Mouse (Mus musculus) cerebellum, adult 2 months (tissue): ENCODE data around the gene Zmym1. TPM values are rescaled to one million over a fixed set of nuclear protein-coding genes. Genes with fewer than 3 reads are reported as not detected.

Experiments
- DNase-seq, 2 experiments: peaks; one replicate each; pipeline ENCODE4 v3.0.0; 2021
- H3K27ac ChIP-seq: fragments of 200-500 bp; 2 replicates; pipeline ENCODE4 v1.5.1; 2012; ENCODE audit warnings: low read length, control low read depth, inconsistent platforms; ENCODE audit not compliant: insufficient read depth
- H3K27me3 ChIP-seq: fragments of 200-500 bp; 2 replicates; pipeline ENCODE4 v1.6.1; 2012; ENCODE audit warnings: inconsistent platforms, mild to moderate bottlenecking, low read length, moderate library complexity; ENCODE audit not compliant: control insufficient read depth, insufficient read depth
- H3K4me1 ChIP-seq: fragments of 200-500 bp; 2 replicates; pipeline ENCODE4 v1.6.1; 2011; ENCODE audit warnings: low read length; ENCODE audit not compliant: control insufficient read depth, insufficient read depth
- H3K4me3 ChIP-seq: fragments of 200-500 bp; replicated peaks from 2 replicates; pipeline ENCODE3; 2011; ENCODE audit warnings: mild to moderate bottlenecking, low read depth, low read length, control low read depth; ENCODE audit not compliant: insufficient read depth
- CTCF ChIP-seq: fragments of 200-500 bp; IDR thresholded peaks from 2 replicates; pipeline ENCODE4 v1.5.1; 2011; ENCODE audit warnings: low read depth, mild to moderate bottlenecking, control low read depth, low read length, moderate library complexity, borderline replicate concordance; ENCODE audit not compliant: insufficient read depth
- POLR2A ChIP-seq: fragments of 200-500 bp; IDR thresholded peaks from 2 replicates; pipeline ENCODE4 v1.6.1; 2011; ENCODE audit warnings: low read length, control low read depth, borderline replicate concordance; ENCODE audit not compliant: insufficient read depth
- WGBS: fragments of 180-500 bp; shearing (Covaris S2); methylation state at CpG from one replicate; pipeline ENCODE4 v1.1.7; 2018; 5-methylcytosine and 5-hydroxymethylcytosine counted together
- polyA plus RNA-seq: library from polyadenylated mRNA; depleted of rRNA; stranded (reverse); fragments of >200 nt; gene quantifications from 2 replicates; pipeline ENCODE4 v1.2.3, GENCODE M21; 2012

Zmym1 gene
- polyA plus RNA-seq, 1 experiment: 9.0 TPM

- Histone ChIP-seq H3K4me3 (no peak overlapping the region), H3K27me3 (no peaks in the 10 kb centered on the region), H3K27ac (no peak overlapping the region), H3K4me1 (peaks cover 7% of the 10 kb centered on the region; the same call in 1 of the 2 replicates)
- TF ChIP-seq CTCF: no peak
- no peak for TF ChIP-seq POLR2A
- WGBS: 35% methylated on average over 1 of the region's 1 CpGs
- no peak for DNase-seq
Observed at GRCm38 (mm10) chr4:127080806-127081205, 19.9 kb upstream of the Zmym1 start.

- DNase-seq: peak; percentile 95 to 96
- Histone ChIP-seq H3K27me3 (no peaks in the 10 kb centered on the region), H3K4me3 (peak within 1 kb of the TSS; percentile 80), H3K4me1 (peaks cover 7% of the 10 kb centered on the region; the same call in 1 of the 2 replicates), H3K27ac (peak within 1 kb of the TSS; percentile 52)
- TF ChIP-seq CTCF: no peak; the same call in 1 of the 2 replicates
- TF ChIP-seq POLR2A: peak; percentile 93
- WGBS: under 1% methylated on average over 46 of the region's 46 CpGs
Observed at GRCm38 (mm10) chr4:127076875-127077548, 16.1 kb upstream of the Zmym1 start, which contains the start of gene Zmym6. Gene Zmym6 (plus strand): TSS chr4:127077383.

- Histone ChIP-seq H3K27ac (no peak overlapping the region), H3K4me3 (no peak overlapping the region), H3K4me1 (peaks cover 7% of the 10 kb centered on the region; the same call in 1 of the 2 replicates), H3K27me3 (no peaks in the 10 kb centered on the region)
- TF ChIP-seq CTCF (no peak), POLR2A (no peak)
- WGBS: 62% methylated on average over 1 of the region's 1 CpGs
- DNase-seq: no peak
Observed at GRCm38 (mm10) chr4:127074915-127075314, 14.0 kb upstream of the Zmym1 start.

- 0 out of 2 replicates have a peak, but pooled peaks cover 2% of the 10 kb centered on the region for H3K4me1 ChIP-seq
- H3K27ac ChIP-seq: no peak overlapping the region
- 51% methylated on average over 1 of the region's 1 CpGs for WGBS
- H3K27me3 ChIP-seq: no peaks in the 10 kb centered on the region
- TF ChIP-seq POLR2A: no peak
- no peak for TF ChIP-seq CTCF
- DNase-seq: no peak
- no peak overlapping the region for H3K4me3 ChIP-seq
Observed at GRCm38 (mm10) chr4:127064051-127064450, 3.1 kb upstream of the Zmym1 start.

GRCm38 (mm10) chr4:127054522-127055198, 6.3 kb downstream of the Zmym1 start:
- TF ChIP-seq POLR2A (no peak), CTCF (peak; percentile 32; the same call in 1 of the 2 replicates)
- no peak overlapping the region for H3K4me3 ChIP-seq

GRCm38 (mm10) chr4:127053071-127053470, 7.9 kb downstream of the Zmym1 start:
- no peaks in the 10 kb centered on the region for H3K27me3 ChIP-seq
- no peak overlapping the region for H3K27ac ChIP-seq
- no peaks in the 10 kb centered on the region for H3K4me1 ChIP-seq
- DNase-seq: no peak
- WGBS: 92% methylated on average over 5 of the region's 5 CpGs
- TF ChIP-seq POLR2A (no peak), CTCF (no peak)
- no peak overlapping the region for H3K4me3 ChIP-seq

More at GRCm38 (mm10) chr4:127054522-127055198, 6.3 kb downstream of the Zmym1 start:
- 84% methylated on average over 7 of the region's 7 CpGs for WGBS
- DNase-seq: no peak
- Histone ChIP-seq H3K27me3 (no peaks in the 10 kb centered on the region), H3K27ac (no peak overlapping the region), H3K4me1 (0 out of 2 replicates have a peak, but pooled peaks cover 2% of the 10 kb centered on the region)

GRCm38 (mm10) chr4:127051121-127051520, 9.8 kb downstream of the Zmym1 start:
- no peaks in the 10 kb centered on the region for H3K4me1 ChIP-seq
- H3K4me3 ChIP-seq: no peak overlapping the region
- WGBS: 85% methylated on average over 8 of the region's 8 CpGs
- H3K27me3 ChIP-seq: no peaks in the 10 kb centered on the region
- no peak for TF ChIP-seq CTCF
- TF ChIP-seq POLR2A: no peak
- H3K27ac ChIP-seq: no peak overlapping the region
- DNase-seq: no peak

GRCm38 (mm10) chr4:127043540-127043939, 17.4 kb downstream of the Zmym1 start:
- Histone ChIP-seq H3K27me3 (no peaks in the 10 kb centered on the region), H3K4me1 (no peaks in the 10 kb centered on the region), H3K27ac (no peak overlapping the region), H3K4me3 (no peak overlapping the region)
- TF ChIP-seq POLR2A: no peak
- TF ChIP-seq CTCF: no peak
- 81% methylated on average over 4 of the region's 4 CpGs for whole genome bisulfite sequencing
- DNase-seq: no peak
